9 mouse cellular contexts compared by ENCODE assay signal in genomic region chr10:42637183-42637788, GRCm38 (mm10). TPM values are rescaled to one million over a fixed set of nuclear protein-coding genes. Genes with fewer than 3 reads are reported as not detected.
DNase-seq lines count a peak whose midpoint lies in the region; ATAC-seq lines count a peak whose summit lies in the region.
"Had no signal": no experiment of that assay in that cellular context is flagged by ENCODE, and none has a peak within 500 bp of the region (broad histone marks: within the 10 kb centered on the region; RNA-seq: fewer than 3 reads in every experiment).

No protein-coding gene starts in this region.

- no peak overlapping the region for H3K27ac ChIP-seq in hindbrain, embryonic 11.5 days (ENCODE audit: low read depth, low read length)

- no peaks in the 10 kb centered on the region for H3K36me3 ChIP-seq in hindbrain, embryonic 11.5 days (ENCODE audit: control insufficient read depth, insufficient read depth, low read length)

- DNase-seq in left cerebral cortex, adult 11 months (ENCODE audit: low spot score) = peak; percentile 17
- no peak for DNase-seq in left cerebral cortex, postnatal 36 days (ENCODE audit: low spot score in 2 of 2)
- DNase-seq in c-Kit-negative CD71-positive TER-119-positive erythroid progenitor cells, embryonic 14.5 days (ENCODE audit: low read depth, low spot score) = peak; percentile 55
- DNase-seq in fat pad, adult 2 months (ENCODE audit: extremely low read depth, low read depth, low spot score) = peak; percentile 5
- DNase-seq in hindbrain, embryonic 11.5 days (ENCODE audit: low spot score) = peak; percentile 93
- DNase-seq in layer of hippocampus, postnatal 14 days (ENCODE audit: low spot score in 2 of 2) = peak; percentile 24 to 73
- peak; percentile 34 to 74 for DNase-seq in spleen, postnatal 4 days (ENCODE audit: low spot score in 2 of 2)

- ATAC-seq in hindbrain, embryonic 11.5 days (ENCODE audit: low FRiP score) = 0 out of 2 replicates have a peak, but pooled peaks have one; percentile 37
- ATAC-seq in megakaryocyte, adult 5-6 weeks (ENCODE audit: poor library complexity, severe bottlenecking) = peak; percentile 38

- H3K9ac ChIP-seq in hindbrain, embryonic 11.5 days (ENCODE audit: low read depth, low read length) = no peak overlapping the region

- H3K4me2 ChIP-seq in hindbrain, embryonic 11.5 days (replicated peaks; ENCODE audit: low read depth, low read length) = no peak overlapping the region

- peaks cover 4% of the 10 kb centered on the region for H3K4me1 ChIP-seq in hindbrain, embryonic 11.5 days (replicated peaks; ENCODE audit: control insufficient read depth, insufficient read depth, low read length)

- 4% methylated on average over 18 of the region's 18 CpGs for WGBS in hindbrain, embryonic 11.5 days

- H3K9me3 ChIP-seq in hindbrain, embryonic 11.5 days (ENCODE audit: control insufficient read depth, low read length) = no peaks in the 10 kb centered on the region

- no peak overlapping the region for H3K4me3 ChIP-seq in hindbrain, embryonic 11.5 days (ENCODE audit: low read depth, low read length)

- intact Hi-C loops in left cerebral cortex, postnatal 36 days (cut with DNase I) = no loop called here

- H3K27me3 ChIP-seq in hindbrain, embryonic 11.5 days (ENCODE audit: control insufficient read depth, insufficient read depth, low read length) = peaks cover 63% of the 10 kb centered on the region

RNA-seq across cellular contexts. Expression of gene Ostm1, which starts 53.7 kb away (rescaled TPM):
- 10 to 100 TPM; 47.1 to 55.2 TPM for total RNA-seq in left cerebral cortex, postnatal 36 days (2021)
- polyA plus RNA-seq in hindbrain, embryonic 11.5 days (2014; fragmentation: Nextera tagmentation; extraction: Ambion mirVana) = 20.2 and 23.1 TPM in 2 replicates
- total RNA-seq in layer of hippocampus, postnatal 14 days (2021) = 10 to 100 TPM; 51.9 to 52.0 TPM
- total RNA-seq in megakaryocyte, adult 5-6 weeks (2015) = 63.0 and 70.6 TPM in 2 replicates
- total RNA-seq in megakaryocyte, adult 5-6 weeks (2017) = 80.5 and 83.1 TPM in 2 replicates

RNA-seq across cellular contexts. Expression of gene Nr2e1, which starts 53.9 kb away (rescaled TPM):
- total RNA-seq in left cerebral cortex, postnatal 36 days (2021) = 10 to 100 TPM; 12.1 to 12.9 TPM
- 0.11 and 0.71 TPM in 2 replicates for polyA plus RNA-seq in hindbrain, embryonic 11.5 days (2014; fragmentation: Nextera tagmentation; extraction: Ambion mirVana)
- 10 to 100 TPM; 13.3 to 14.9 TPM for total RNA-seq in layer of hippocampus, postnatal 14 days (2021)
- not detected in 2 replicates for total RNA-seq in megakaryocyte, adult 5-6 weeks (2015)
- total RNA-seq in megakaryocyte, adult 5-6 weeks (2017) = not detected in 2 replicates
- total RNA-seq: adrenal gland, postnatal 36 days had no signal

Comparison
In these comparisons a context has a peak if more than half of its experiments do, and no peak if none do; other contexts are left out.
1. DNase-seq: peak in left cerebral cortex, adult 11 months (single experiment), c-Kit-negative CD71-positive TER-119-positive erythroid progenitor cells, embryonic 14.5 days (single experiment), fat pad, adult 2 months (single experiment), hindbrain, embryonic 11.5 days (single experiment), layer of hippocampus, postnatal 14 days (2 of 2) and spleen, postnatal 4 days (2 of 2); none in left cerebral cortex, postnatal 36 days (0 of 2).
2. RNA of gene Nr2e1, which starts 53.9 kb away (total RNA-seq): 13.3 to 14.9 TPM in layer of hippocampus, postnatal 14 days and 12.1 to 12.9 TPM in left cerebral cortex, postnatal 36 days; not detected in megakaryocyte, adult 5-6 weeks; every median in the first group is over 10 times any median in the second.